Mouse (Mus musculus) left cerebral cortex, postnatal 25 days (tissue): ENCODE results near the gene Lingo3. TPM values are rescaled to one million over a fixed set of nuclear protein-coding genes. Genes with fewer than 3 reads are reported as not detected.
"Not testable (repeated sequence)": the region's sequence is repeated elsewhere in the genome, so short reads cannot be mapped to it uniquely, and the experiment has no call there.

ENCODE experiments used
- DNase-seq, 2 experiments: peaks; one replicate each; pipeline ENCODE4 v3.0.0; 2022; ENCODE audit warnings: low spot score in 2 of 2, mixed read lengths in 1 of 2
- intact Hi-C: fragments of 180-260 bp; cut with DNase I; formaldehyde crosslinking; loops from one replicate; pipeline ENCODE4 v1.15.1; 2025
- total RNA-seq, 2 experiments: library from RNA; stranded (reverse); gene quantifications; 2 replicates each; pipeline ENCODE4 v1.2.3; 2021

Lingo3 gene
- total RNA-seq, 2 experiments from 2014 or later = 35.6 to 48.0 TPM

DNA sequence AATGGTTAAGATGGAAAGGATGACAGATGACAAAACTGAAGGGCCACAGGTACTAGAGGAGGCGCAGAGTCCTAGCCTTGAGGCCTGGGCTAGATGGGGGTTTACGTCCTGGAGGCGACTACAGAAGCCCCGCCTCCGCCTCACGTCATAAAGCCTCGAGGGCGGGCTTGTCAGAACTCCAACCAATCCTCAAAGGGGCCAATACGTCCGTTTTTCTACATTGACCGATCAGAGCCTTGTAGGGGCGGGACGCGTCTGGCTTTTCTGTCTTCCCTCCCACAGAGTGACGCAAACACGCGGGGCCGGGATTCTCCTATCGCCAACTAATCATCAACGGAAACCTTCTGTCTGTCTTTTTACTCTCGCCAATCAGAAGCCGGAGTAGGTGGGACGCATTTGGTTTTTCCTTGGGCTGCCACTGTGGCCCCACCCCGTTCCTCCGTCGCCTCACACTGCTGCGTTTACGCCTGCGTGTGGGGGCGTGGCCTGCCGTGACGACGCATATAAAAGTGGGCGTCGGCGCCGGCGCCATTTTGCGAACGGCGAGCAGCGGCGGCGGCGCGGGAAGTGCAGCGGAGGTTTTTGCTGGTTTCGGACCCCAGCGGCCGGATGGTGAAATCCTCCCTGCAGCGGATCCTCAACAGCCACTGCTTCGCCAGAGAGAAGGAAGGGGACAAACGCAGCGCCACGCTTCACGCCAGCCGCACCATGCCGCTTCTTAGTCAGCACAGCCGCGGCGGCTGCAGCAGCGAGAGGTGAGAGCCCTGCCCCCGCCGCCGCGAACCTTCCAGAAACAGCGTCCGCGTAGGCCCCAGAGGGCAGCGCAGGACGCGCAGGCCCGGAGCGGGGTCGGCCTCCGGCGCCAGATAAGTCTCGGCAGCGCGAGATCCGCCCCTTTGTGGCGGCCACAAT, 17.4 kb downstream of the Lingo3 start, which contains the start of gene Oaz1:
TSS of gene Oaz1 (plus strand) at position 506 of the 912 bp plus-strand sequence.
- intact Hi-C loops = loop anchor here (1.0 to 5.0 kb wide), 3 partner anchors 14 to 166 kb away; partner anchors contain the start of genes Lsm7 and Sppl2b
- peak; percentile 99 to 100 for DNase-seq

DNA sequence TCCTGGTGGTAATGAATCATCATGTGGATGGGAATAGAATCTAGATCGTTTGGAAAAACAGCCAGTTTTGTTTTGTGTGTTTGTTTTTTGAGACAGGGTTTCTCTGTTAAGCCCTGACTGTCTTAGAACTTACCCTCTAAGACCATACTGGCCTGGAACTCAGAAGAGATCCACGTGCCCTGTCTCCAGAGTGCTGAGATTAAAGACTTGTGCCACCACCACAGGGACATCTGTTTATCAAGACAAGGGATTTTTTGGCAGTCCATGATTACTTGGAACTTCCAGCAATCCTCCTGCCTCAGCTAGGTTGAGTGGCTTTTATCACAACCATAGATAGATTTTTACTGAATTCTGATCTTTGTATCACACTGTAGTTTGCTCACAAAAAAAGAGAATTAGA, 19.0 kb downstream of the Lingo3 start:
- intact Hi-C loops = loop anchor here (5.0 kb wide), 1 partner anchor 167 kb away; no protein-coding TSS in a partner anchor
- no peak for DNase-seq

DNA sequence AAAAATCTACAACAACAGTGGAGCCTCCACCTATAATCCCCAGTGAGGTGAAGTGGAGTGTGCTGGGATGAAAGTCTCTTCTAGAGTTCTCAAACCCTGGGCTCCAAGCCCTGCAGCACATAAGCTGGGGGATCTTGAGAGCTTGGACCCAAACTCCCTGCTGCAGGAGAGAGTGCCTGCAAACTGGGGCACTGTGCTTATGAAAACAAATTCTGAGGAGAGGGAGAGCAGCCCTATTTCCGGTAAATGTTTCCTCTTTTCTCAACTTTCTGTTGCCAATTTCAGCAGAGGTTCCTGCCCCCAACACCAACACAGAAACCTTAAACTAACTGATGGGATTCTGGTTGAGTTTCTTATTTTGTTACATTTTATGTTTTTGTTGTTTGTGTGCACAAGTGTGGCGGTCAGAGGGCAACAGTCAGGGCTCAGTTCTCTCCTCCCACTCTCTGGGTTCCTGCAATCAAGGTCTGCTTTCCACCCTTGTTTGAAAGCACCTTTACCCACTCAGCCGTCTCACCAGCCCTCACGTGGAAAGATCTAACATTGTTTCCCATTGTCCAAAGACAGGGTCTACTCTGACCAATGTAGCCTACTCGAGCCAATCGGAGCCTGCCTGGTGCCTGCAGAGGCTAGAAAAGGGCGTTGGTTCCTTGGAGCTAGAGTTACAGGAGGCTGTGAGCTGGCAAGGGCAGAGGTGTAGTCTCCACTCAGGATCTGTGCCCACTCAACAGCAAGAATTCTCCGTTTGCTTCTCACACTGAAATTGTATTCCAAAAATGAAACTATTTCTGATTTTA, 19.8 kb downstream of the Lingo3 start:
- intact Hi-C loops = loop anchor here (2.0 kb wide), 1 partner anchor 51 kb away; no protein-coding TSS in a partner anchor
- no peak for DNase-seq

DNA sequence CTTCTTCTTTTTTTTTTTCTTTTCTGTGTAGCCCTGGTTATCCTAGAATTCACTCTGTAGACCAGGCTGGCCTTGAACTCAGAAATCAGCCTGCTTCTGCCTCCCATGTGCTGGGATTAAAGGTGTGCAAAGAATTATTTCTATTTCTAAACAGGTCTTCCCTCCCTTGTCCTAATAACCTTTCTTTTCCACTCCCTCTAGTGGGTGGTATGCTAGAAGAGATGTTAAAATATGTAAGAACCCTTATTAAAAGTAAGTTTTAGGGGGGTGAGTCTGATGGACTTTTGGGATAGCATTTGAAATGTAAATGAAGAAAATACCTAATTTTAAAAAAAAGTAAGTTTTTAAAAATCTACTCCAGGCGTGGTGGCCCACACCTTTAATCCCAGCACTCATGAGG, 20.5 kb downstream of the Lingo3 start:
- intact Hi-C loops = loop anchor here (2.0 kb wide), 1 partner anchor 51 kb away; no protein-coding TSS in a partner anchor
- DNase-seq = no peak

DNA sequence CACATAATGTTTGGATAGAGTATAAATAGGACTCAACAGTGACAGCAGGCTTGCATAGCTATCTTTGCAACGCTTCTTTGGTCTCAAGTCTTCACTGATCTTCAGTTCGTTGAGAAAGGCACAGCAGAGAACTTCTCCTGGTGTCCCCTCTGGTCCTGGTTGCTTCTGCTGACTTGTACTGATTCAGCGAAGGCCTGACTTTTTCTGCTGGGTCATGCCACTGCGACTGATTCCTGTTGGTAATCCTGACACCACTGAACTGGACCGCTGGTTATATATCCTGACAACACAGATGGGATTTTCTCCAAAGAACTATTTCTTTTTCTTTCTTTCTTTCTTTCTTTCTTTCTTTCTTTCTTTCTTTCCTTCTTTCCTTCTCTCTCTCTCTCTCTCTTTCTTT, 21.3 kb downstream of the Lingo3 start:
- intact Hi-C loops = loop anchor here (1.0 to 2.0 kb wide), 2 partner anchors 52 to 58 kb away; no protein-coding TSS in a partner anchor
- DNase-seq = no peak

DNA sequence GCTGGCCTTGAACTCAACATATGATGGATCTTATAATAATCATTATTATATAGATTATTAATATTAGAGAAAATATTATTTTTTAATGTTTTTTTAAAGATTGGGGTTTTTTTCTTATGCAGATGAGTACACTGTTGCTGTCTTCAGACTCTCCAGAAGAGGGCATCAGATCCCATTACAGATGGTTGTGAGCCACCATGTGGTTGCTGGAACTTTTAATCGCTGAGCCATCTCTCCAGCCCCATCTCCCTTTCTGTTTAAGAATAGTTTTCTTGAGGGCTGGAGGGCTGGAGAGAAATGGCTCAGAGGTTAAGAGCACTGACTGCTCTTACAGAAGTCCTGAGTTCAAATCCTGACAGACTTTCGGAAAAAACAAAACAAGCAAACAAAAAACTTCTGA, 21.8 kb downstream of the Lingo3 start:
- intact Hi-C loops = loop anchor here (1.0 to 2.0 kb wide), 2 partner anchors 53 to 58 kb away; no protein-coding TSS in a partner anchor
- peak in 1 of 2 experiments; percentile 53 for DNase-seq

DNA sequence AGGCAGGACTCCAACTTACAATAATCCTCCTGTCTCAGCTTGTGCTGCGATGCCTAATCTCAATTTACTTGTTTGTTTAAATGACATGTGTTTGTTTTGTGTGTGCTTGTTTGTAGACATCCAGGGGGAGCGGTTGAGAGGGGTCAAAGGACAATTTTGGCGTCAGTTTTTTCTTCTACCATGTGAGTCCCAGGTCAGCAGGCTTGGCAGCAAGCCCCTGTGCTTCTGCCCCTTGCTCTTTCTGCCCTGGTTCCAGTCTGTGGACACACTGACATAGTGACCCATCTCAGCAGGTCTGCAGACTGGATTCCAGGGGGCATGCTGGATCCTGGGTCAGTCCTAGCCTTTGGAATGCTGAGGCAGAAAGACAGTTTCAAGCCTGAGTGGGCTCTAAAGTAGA, 24.4 kb downstream of the Lingo3 start:
- DNase-seq = no peak
- intact Hi-C loops = no loop called here

DNA sequence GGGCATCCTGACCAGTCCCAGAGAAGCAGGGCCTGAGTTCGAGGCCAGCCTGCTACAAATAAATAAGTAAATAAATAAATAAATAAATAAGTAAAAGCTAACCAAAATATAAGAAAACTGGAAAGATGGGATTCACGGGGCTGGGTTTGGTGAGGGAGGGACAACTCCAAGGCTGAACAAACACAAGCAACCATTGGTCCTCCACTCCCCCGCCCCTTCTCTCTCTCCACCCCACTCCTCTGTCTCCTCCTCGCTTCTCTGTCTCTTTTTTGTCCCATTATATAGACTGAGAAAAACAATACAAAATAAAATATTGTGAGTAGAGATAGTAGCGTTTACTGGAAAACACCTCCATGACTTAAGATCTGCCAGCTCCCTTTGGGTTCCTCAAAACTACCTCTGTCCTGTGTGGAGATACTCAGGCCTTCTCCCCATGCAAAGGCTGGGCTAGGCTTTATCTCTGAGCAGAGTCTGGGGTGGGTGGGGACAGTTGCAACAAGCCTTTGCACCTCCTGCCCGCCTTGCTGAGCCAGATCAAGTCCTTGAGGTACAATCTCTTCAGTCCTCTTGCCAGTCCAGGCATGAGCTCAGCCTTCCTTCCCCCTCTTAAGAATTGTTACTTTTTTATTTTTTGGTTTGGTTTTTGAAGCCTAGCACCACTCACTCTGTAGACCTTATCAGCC, 25.1 kb downstream of the Lingo3 start:
- intact Hi-C loops = no loop called here
- no peak for DNase-seq

DNA sequence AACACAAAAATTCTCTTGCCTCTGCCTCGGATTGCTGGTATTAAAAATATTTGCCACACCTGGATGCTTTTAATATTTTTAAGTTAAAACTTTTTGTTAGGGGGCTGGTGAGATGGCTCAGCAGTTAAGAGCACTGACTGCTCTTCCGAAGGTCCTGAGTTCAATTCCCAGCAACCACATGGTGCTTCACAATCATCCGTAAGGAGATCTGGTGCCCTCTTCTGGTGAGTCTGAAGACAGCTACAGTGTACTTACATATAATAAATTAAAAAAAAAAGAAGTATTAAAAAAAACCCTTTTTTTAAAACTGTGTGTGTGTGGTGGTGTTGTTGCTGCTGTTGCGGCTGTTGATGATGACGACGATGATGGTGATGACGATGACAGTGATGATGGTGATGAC, 25.9 kb downstream of the Lingo3 start:
- intact Hi-C loops, DNase-seq: not testable (repeated sequence)

DNA sequence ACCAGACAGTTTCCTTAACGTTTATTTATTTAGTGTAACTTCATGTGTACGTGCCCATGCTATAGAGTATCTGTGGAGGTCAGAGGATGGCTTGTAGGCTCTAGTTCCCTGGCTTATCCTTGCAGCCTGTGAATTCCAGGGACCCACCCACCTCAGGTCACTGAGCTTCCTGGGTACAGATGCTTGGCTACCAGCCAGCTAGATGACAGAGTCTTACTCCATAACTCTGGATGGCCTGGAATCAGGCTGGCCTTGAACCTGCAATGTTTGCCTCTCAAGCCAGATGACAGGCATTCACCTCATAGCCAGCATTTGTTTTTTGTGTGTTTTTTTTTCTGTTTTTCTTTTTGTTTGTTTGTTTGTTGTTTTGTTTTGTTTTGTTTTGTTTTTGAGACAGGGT, 26.7 kb downstream of the Lingo3 start:
- intact Hi-C loops = no loop called here
- no peak for DNase-seq

DNA sequence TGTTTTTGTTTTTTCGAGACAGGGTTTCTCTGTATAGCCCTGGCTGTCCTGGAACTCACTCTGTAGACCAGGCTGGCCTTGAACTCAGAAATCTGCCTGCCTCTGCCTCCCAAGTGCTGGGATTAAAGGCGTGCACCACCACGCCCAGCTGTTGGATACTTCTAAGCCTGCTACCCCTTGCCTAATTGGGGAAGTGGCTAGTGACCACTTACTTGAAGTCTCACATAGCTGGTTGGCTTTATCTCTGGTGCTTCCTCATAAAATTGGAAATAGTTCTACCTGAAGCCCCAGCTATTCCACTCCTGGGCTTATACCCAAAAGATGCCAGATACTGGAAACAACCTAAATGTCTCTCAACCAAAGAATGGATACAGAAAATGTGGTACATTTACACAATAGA, 27.5 kb downstream of the Lingo3 start:
- intact Hi-C loops, DNase-seq: not testable (repeated sequence)

DNA sequence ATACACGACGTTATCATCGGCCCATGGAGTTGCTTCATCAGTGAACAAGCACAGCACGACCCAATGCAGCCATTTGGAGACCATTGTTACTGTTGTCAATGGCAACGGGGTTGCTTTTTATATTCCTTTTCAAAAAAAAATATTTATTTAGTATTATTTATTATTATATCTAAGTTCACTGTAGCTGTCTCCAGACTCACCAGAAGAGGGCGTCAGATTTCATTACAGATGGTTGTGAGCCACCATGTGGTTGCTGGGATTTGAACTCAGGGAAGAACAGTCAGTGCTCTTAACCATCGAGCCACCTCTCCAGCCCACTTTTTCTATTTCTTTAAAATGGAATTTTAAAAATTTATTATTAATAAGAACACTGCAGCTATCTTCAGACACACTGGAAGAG, 29.0 kb downstream of the Lingo3 start:
- DNase-seq = no peak
- intact Hi-C loops = no loop called here

DNA sequence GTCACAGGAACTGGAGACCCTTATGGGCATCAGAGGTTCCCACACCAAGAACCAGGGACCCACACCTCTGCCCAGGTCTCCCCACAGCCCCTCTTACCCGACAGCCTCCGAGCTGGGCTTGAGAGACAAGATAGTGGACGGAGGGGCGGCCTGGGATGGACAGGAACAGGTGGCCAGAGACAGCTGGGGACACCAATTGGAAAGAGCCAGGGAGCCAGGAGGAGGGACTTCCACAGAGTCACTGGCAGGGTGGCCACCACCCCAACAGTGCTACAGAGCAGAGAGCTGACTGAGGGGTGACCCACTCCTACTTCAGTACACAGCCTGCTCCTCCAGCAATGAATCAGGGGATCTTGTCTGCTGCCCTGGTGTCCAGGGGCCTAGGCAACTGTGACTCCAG, 30.5 kb downstream of the Lingo3 start, which contains the start of gene Jsrp1:
TSS of gene Jsrp1 (minus strand) at position 133 of the 400 bp plus-strand sequence.
- intact Hi-C loops = no loop called here
- no peak for DNase-seq

DNA sequence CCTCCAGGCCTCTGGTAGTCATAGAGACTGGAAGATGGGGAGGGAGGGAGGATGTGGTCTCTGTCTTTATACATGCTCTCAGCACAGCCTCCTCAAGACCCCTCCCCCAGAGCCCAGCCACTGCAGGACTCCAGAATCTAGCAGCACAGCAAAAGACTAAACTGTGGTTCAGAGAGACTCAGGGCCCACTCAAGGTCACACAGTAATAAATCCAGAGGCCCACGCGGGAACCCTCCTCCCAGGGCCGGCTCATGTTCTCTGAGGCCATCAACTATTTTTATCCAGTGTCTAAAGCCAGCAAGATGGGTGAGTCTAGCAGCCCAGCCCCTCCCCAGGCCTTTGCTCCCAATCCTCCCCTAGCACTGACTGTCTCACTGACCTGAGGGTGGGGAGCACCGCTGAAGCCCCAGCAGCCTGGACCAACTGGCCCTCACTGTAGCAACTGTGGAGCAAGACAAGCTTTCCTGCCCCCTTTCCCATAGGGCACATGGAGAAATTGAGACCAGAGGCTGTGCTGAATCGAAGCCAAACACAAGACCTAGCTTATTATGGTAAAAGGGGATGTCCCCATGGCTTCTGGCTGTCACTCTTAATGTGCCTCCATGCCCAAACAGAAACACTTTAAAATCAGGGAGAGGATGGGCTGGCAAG, 31.3 kb downstream of the Lingo3 start:
- intact Hi-C loops = no loop called here

DNA sequence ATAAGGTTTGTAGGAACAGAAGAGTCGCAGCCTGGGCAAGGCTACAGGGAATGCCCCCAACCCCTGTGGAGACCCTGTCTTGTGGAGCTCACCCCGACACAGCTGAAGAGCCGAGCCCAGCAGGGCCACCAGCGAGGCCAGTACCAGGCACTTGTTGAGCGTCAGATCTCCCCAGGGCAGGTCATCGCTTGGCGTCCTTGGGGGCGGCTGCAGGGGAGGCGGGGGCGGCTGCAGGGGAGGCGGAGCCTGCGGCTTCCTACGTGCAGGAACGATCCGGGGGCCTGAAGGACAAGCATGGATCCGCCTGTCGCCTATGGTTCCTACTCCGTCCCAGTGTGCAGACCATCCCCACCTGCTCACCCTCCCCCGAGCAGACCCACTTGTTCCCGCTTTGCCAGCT, 33.8 kb downstream of the Lingo3 start:
- intact Hi-C loops = no loop called here
- no peak for DNase-seq

More for the DNA sequence above, 31.3 kb downstream of the Lingo3 start:
- no peak for DNase-seq

DNA sequence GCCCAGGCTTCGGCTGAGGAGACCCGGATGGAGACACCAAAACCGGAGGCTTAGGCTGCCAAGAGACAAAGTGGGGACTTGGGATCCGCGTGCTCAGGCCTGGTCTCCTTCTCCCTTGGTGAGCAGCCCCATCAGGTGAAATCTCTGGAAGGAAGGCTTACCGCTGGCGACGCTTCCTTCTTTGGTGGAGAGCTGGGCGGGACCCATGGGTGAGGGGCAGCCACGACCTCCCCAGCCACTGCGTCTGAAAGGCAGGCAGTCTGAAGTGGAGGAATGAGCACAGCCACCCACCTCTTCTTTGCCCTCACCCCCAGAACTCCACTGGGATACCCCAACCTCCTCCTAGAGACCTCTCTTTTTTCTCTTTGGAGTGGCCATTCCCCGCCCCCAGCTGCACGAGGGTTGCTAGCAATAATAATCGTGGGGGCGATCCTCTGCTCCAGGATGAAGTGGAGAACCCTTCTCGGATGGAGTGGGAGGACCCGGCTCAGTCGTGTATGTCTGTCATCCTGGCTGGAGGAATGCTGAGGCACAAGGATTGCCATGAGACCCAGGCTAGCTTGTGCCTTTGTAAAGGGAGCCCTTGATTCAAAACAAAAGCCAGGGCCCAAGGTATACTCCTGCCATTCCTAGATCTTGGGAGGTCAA, 34.7 kb downstream of the Lingo3 start:
- intact Hi-C loops = no loop called here
- peak in 1 of 2 experiments; percentile 66 for DNase-seq

DNA sequence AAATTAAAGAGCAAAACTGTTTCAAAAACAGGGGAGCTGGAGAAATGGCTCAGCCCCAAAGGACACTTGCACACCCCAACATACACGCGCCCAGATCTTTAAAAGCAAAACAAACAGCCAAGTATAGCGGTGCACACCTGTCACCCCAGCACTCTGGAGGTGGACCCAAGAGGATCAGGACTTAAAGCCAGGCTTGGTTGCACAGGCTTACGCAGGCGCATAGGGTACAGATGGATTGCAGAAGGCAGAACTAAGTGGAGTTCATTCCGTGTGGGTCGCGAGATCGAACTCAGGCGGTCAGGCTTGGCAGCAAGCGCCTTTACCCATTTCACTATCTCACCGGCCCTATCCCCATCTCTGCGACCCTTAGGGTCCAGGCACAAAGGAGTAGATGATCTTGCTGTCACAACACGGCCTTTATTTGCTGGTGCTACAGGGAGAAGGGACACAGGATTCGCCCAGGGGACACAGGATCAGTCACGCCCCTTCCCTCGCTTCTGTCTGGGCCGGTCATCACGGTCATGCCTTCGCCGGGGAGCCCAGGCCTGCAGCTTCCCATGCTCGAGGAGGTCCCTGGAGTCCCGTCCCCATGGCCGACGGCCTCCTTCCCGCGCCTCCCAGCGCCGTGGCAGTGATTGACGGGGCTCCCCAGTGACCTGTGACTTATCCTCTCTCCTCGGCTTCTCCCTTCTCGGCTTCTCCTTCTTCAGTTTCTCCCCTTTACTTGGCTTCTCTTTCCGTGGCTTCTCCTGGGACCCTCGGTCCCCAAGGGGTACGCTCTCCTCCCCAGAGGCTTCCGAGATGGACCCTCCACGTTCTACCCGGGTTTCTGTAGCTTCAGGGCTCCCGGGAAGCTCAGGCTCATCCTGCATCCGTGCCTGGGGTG, 35.5 kb downstream of the Lingo3 start:
- intact Hi-C loops = no loop called here
- DNase-seq = no peak
